In genomic region chr4:40850582-40850981, GRCm38 (mm10) we compare ENCODE assay signal across 7 mouse cellular contexts. TPM values are rescaled to one million over a fixed set of nuclear protein-coding genes. Genes with fewer than 3 reads are reported as not detected.
DNase-seq lines count a peak whose midpoint lies in the region; ATAC-seq and TF ChIP-seq lines count a peak whose summit lies in the region.

No protein-coding gene starts in this region.

- dilution Hi-C loops in CH12.LX (cut with MboI; ENCODE audit: extremely low pct_ligation_motif_present, extremely low pct_unique_long_range_greater_than_20kb, low sequenced_read_pairs), result no loop called here

- peak overlapping the region; percentile 92 to 99 (median 92) for H3K4me3 ChIP-seq in CH12.LX (replicated peaks in 1 of 3; ENCODE audit: low read depth in 2 of 3, low read length in 2 of 3, poor library complexity in 1 of 3)
- H3K4me3 ChIP-seq in heart, embryonic 14.5 days (ENCODE audit: control insufficient read depth in 1 of 2, insufficient read depth in 1 of 2, low read depth in 1 of 2, low read length in 2 of 2), result peak overlapping the region; percentile 82 to 88
- peak overlapping the region; percentile 82 for H3K4me3 ChIP-seq in lung, embryonic 15.5 days
- no peak overlapping the region for H3K4me3 ChIP-seq in left cerebral cortex, adult 2 months

- TF ChIP-seq RAD21 in CH12.LX (IDR thresholded peaks at IDR 0.05; ENCODE audit: low read depth, low read length), result no peak

- H3K79me2 ChIP-seq in CH12.LX (replicated peaks; ENCODE audit: control insufficient read depth, extremely low read depth, insufficient read depth, poor library complexity, severe bottlenecking), result peaks cover 72% of the 10 kb centered on the region

- H3K4me2 ChIP-seq in CH12.LX (ENCODE audit: insufficient read depth, low read depth, poor library complexity, severe bottlenecking), result peak overlapping the region; percentile 66
- peak overlapping the region; percentile 75 for H3K4me2 ChIP-seq in heart, embryonic 14.5 days (ENCODE audit: low read length)
- H3K4me2 ChIP-seq in lung, embryonic 15.5 days, result peak overlapping the region; percentile 88

- TF ChIP-seq POLR2A in CH12.LX (IDR thresholded peaks at IDR 0.05; ENCODE audit: low read depth, low read length), result no peak

- WGBS in heart, embryonic 14.5 days, result 6% methylated on average over 5 of the region's 5 CpGs
- WGBS in lung, embryonic 15.5 days, result 14% methylated on average over 5 of the region's 5 CpGs

- H3K4me1 ChIP-seq in CH12.LX (ENCODE audit: control insufficient read depth in 1 of 2, insufficient read depth in 2 of 2), result peaks cover 21 to 59% of the 10 kb centered on the region in 2 experiments
- H3K4me1 ChIP-seq in heart, embryonic 14.5 days (ENCODE audit: control insufficient read depth in 2 of 2, insufficient read depth in 2 of 2, low read length in 2 of 2), result peaks cover 37 to 69% of the 10 kb centered on the region in 2 experiments
- H3K4me1 ChIP-seq in lung, embryonic 15.5 days, result peaks cover 63% of the 10 kb centered on the region

- no peak for ATAC-seq in heart, embryonic 14.5 days (ENCODE audit: insufficient number of reproducible peaks, insufficient read depth, low FRiP score, low read depth)
- no peak for ATAC-seq in lung, embryonic 15.5 days (ENCODE audit: borderline replicate concordance, extremely low read depth, low FRiP score, low TSS enrichment)

- no peaks in the 10 kb centered on the region for H3K9me3 ChIP-seq in CH12.LX (replicated peaks; ENCODE audit: low read length)
- H3K9me3 ChIP-seq in heart, embryonic 14.5 days (ENCODE audit: control insufficient read depth, low read length), result no peaks in the 10 kb centered on the region
- H3K9me3 ChIP-seq in lung, embryonic 15.5 days, result no peaks in the 10 kb centered on the region

- intact Hi-C loops in left cerebral cortex, adult 2 months (cut with DNase I), result loop anchor here (2.0 to 5.0 kb wide), 2 partner anchors 57 to 96 kb away; no protein-coding TSS in a partner anchor

- in situ Hi-C loops in CH12.LX (cut with MboI; ENCODE audit: low pct_ligation_motif_present, low pct_unique_long_range_greater_than_20kb, low sequenced_read_pairs), result no loop called here

- peak overlapping the region; percentile 39; the same call in 1 of the 2 replicates for H3K27ac ChIP-seq in CH12.LX (ENCODE audit: insufficient read depth, low read depth)
- peak overlapping the region; percentile 80 to 97 for H3K27ac ChIP-seq in heart, embryonic 14.5 days (replicated peaks in 1 of 2; ENCODE audit: control insufficient read depth in 1 of 2, insufficient read depth in 1 of 2, low read depth in 2 of 2, low read length in 2 of 2)
- H3K27ac ChIP-seq in lung, embryonic 15.5 days, result peak overlapping the region; percentile 94
- no peak overlapping the region for H3K27ac ChIP-seq in left cerebral cortex, adult 2 months

- TF ChIP-seq CTCF in CH12.LX (conservative IDR thresholded peaks at IDR 0.05 in 1 of 2, IDR thresholded peaks at IDR 0.05 in 1 of 2; ENCODE audit: low read depth in 2 of 2, low read length in 2 of 2), result no peak
- no peak for TF ChIP-seq CTCF in left cerebral cortex, adult 2 months (IDR thresholded peaks at IDR 0.05)

- DNase-seq in CH12.LX (ENCODE audit: extremely low read depth), result no peak
- DNase-seq in adrenal gland, adult 2 months, result peak; percentile 84
- no peak for DNase-seq in urinary bladder, adult 2 months (ENCODE audit: low spot score)
- DNase-seq in left cerebral cortex, adult 2 months (ENCODE audit: extremely low spot score in 1 of 2, low spot score in 2 of 2), result no peak
- DNase-seq in frontal cortex, postnatal 25 days (ENCODE audit: low spot score in 2 of 2), result no peak

- H3K9ac ChIP-seq in CH12.LX (ENCODE audit: insufficient read depth, low read depth), result peak overlapping the region; percentile 81
- H3K9ac ChIP-seq in heart, embryonic 14.5 days (ENCODE audit: low read length), result peak overlapping the region; percentile 99
- peak overlapping the region; percentile 91 for H3K9ac ChIP-seq in lung, embryonic 15.5 days

- no peak for TF ChIP-seq EP300 in CH12.LX (IDR thresholded peaks at IDR 0.05; ENCODE audit: low read length)

- H3K36me3 ChIP-seq in CH12.LX (replicated peaks in 1 of 2; ENCODE audit: control insufficient read depth in 1 of 2, insufficient read depth in 1 of 2, low read length in 1 of 2), result peaks cover 4 to 40% of the 10 kb centered on the region in 2 experiments
- no peaks in the 10 kb centered on the region for H3K36me3 ChIP-seq in heart, embryonic 14.5 days (ENCODE audit: control insufficient read depth, insufficient read depth, low read length)
- H3K36me3 ChIP-seq in lung, embryonic 15.5 days, result no peaks in the 10 kb centered on the region

- no peaks in the 10 kb centered on the region for H3K27me3 ChIP-seq in CH12.LX (replicated peaks)
- H3K27me3 ChIP-seq in heart, embryonic 14.5 days (ENCODE audit: control insufficient read depth, insufficient read depth, low read length), result no peaks in the 10 kb centered on the region
- no peaks in the 10 kb centered on the region for H3K27me3 ChIP-seq in lung, embryonic 15.5 days

TF ChIP-seq in CH12.LX, 34 proteins besides CTCF, POLR2A, EP300 and RAD21:
- TF ChIP-seq ZMIZ1 (IDR thresholded peaks at IDR 0.05; ENCODE audit: low read depth, low read length), result no peak
- no peak for TF ChIP-seq JUN (IDR thresholded peaks at IDR 0.05; ENCODE audit: insufficient read depth, low read depth, low read length)
- no peak for TF ChIP-seq ZNF384 (IDR thresholded peaks at IDR 0.05; ENCODE audit: low read depth, low read length)
- no peak for TF ChIP-seq UBTF (IDR thresholded peaks at IDR 0.05; ENCODE audit: low read depth, low read length)
- no peak for TF ChIP-seq E2F4 (IDR thresholded peaks at IDR 0.05; ENCODE audit: insufficient replicate concordance, low read depth, low read length)

RNA-seq across cellular contexts. Expression of gene B4galt1, which starts 3.2 kb away (rescaled TPM):
- total RNA-seq in CH12.LX (2012; rRNA removed) (39.5 and 46.6 TPM in 2 replicates), CH12.LX (2014; rRNA removed) (59.6 and 66.6 TPM in 2 replicates)
- polyA plus RNA-seq in CH12.LX (2012; ENCODE audit: insufficient read length, low read depth), result 72.4 and 80.2 TPM in 2 replicates
- 10 to 100 TPM; 53.0 to 67.7 TPM for total RNA-seq in adrenal gland, adult 2 months (2021)
- 166 and 197 TPM in 2 replicates for polyA plus RNA-seq in adrenal gland, adult 2 months (2012; rRNA removed)
- polyA plus RNA-seq in heart, embryonic 14.5 days (2014; fragmentation: Nextera tagmentation; extraction: Ambion mirVana), result 58.5 and 60.6 TPM in 2 replicates
- polyA plus RNA-seq in lung, embryonic 15.5 days (2015; fragmentation: Nextera tagmentation; extraction: Ambion mirVana), result 70.0 and 74.5 TPM in 2 replicates
- 55.9 and 66.7 TPM in 2 replicates for polyA plus RNA-seq in urinary bladder, adult 2 months (2012; rRNA removed)
- 1 to 10 TPM; 5.0 to 8.2 TPM for total RNA-seq in left cerebral cortex, adult 2 months (2021)
